Mouse (Mus musculus) heart, postnatal 0 days (tissue): Measurements from ENCODE around the gene Ptprm.

Experiments
- CTCF ChIP-seq: IDR thresholded peaks from 2 replicates; pipeline ENCODE4 v1.5.1; 2016; ENCODE audit warnings: antibody characterized with exemption, control low read depth, low read depth
- EP300 ChIP-seq: IDR thresholded peaks from 2 replicates; pipeline ENCODE4 v1.6.1; 2016; ENCODE audit warnings: antibody characterized with exemption, low read depth

DNA sequence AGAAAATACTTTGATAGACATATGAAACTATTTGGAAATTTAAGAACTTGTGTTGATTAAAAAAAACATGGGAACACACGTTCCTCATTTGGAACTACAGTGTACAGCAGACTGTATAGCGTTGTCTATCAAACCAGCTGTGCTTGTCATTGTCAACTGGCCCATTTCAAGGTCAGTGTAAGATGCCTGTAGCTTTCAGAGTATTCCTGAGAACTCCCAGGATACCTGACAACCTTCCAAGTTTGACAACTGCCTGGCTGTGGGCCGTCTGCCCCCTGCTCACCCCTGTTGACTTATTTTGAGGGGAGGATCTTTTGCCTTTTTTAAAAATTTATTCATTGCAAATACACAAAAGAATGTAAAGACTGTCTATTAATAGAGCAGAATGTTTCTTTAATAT, 45.8 kb downstream of the Ptprm start:
- TF ChIP-seq CTCF (no peak), EP300 (no peak)
